Mouse (Mus musculus) embryonic facial prominence, embryonic 11.5 days (tissue): ENCODE data around the gene Olfr288. TPM values are rescaled to one million over a fixed set of nuclear protein-coding genes. Genes with fewer than 3 reads are reported as not detected.
A peak's percentile ranks its signal among the peaks of the same experiment; 100 is the strongest.

Experiments used
- ATAC-seq: fragments of 200-750 bp; cut with Nextera tagmentation; replicated peaks from 2 replicates; pipeline ENCODE4 v1.8.0; 2017; ENCODE audit warnings: low read depth; ENCODE audit not compliant: insufficient number of reproducible peaks, low FRiP score, low TSS enrichment
- DNase-seq: peaks from one replicate; pipeline ENCODE4 v3.0.0-alpha.2; 2015; ENCODE audit warnings: low spot score
- H3K27ac ChIP-seq: fragments of 300-500 bp; sonication (generic); replicated peaks from 2 replicates; pipeline ENCODE4 v1.5.1; 2014; ENCODE audit warnings: mild to moderate bottlenecking, low read depth, low read length, control low read depth
- H3K27me3 ChIP-seq: fragments of 300-500 bp; sonication (generic); 2 replicates; pipeline ENCODE4 v1.6.1; 2014; ENCODE audit warnings: mild to moderate bottlenecking, low read length, moderate library complexity, mixed read lengths; ENCODE audit not compliant: control insufficient read depth, insufficient read depth
- H3K36me3 ChIP-seq: fragments of 300-500 bp; sonication (generic); replicated peaks from 2 replicates; pipeline ENCODE4 v1.6.1; 2014; ENCODE audit warnings: low read depth, mild to moderate bottlenecking, low read length, moderate library complexity, mixed read lengths; ENCODE audit not compliant: control insufficient read depth, insufficient read depth
- H3K4me1 ChIP-seq: fragments of 300-500 bp; sonication (generic); 2 replicates; pipeline ENCODE4 v1.6.1; 2014; ENCODE audit warnings: low read length, mixed read lengths; ENCODE audit not compliant: control insufficient read depth, insufficient read depth
- H3K4me2 ChIP-seq: fragments of 300-500 bp; sonication (generic); 2 replicates; pipeline ENCODE4 v1.6.1; 2014; ENCODE audit warnings: low read depth, mild to moderate bottlenecking, control low read depth, low read length, moderate library complexity
- H3K4me3 ChIP-seq: fragments of 300-500 bp; sonication (generic); 2 replicates; pipeline ENCODE4 v1.5.1; 2014; ENCODE audit warnings: low read depth, low read length, control low read depth
- H3K9ac ChIP-seq: fragments of 300-500 bp; sonication (generic); replicated peaks from 2 replicates; pipeline ENCODE4 v1.6.1; 2014; ENCODE audit warnings: mild to moderate bottlenecking, control low read depth, low read length
- H3K9me3 ChIP-seq: fragments of 300-500 bp; sonication (generic); replicated peaks from 2 replicates; pipeline ENCODE4 v1.6.1; 2016; ENCODE audit warnings: mild to moderate bottlenecking, low read length, inconsistent platforms, mixed read lengths; ENCODE audit not compliant: control insufficient read depth
- WGBS: fragments of 180-500 bp; shearing (Covaris S2); extraction: QIAGEN DNeasy Blood & Tissue Kit; methylation state at CpG from one replicate; pipeline ENCODE4 v1.1.7; 2014; 5-methylcytosine and 5-hydroxymethylcytosine counted together
- polyA plus RNA-seq: library from polyadenylated mRNA; unstranded; fragments of >200 nt; fragmentation: Nextera tagmentation; extraction: Ambion mirVana; gene quantifications from 2 replicates; pipeline ENCODE4 v1.2.1, GENCODE M21; 2014

The Olfr288 gene
- polyA plus RNA-seq, result not detected in 2 replicates

GRCm38 (mm10) chr15:98195442-98195841 is at the start of gene Olfr288:
Gene Olfr288 (minus strand): TSS chr15:98195542.
- H3K36me3 ChIP-seq, result no peaks in the 10 kb centered on the region
- H3K4me2 ChIP-seq, result no peak within 1 kb of the TSS
- no peaks in the 10 kb centered on the region for H3K9me3 ChIP-seq
- no peak within 1 kb of the TSS for H3K4me3 ChIP-seq
- H3K27ac ChIP-seq, result no peak within 1 kb of the TSS
- no peak for DNase-seq
- ATAC-seq, result no peak
- H3K9ac ChIP-seq, result no peak within 1 kb of the TSS
- H3K4me1 ChIP-seq, result no peaks in the 10 kb centered on the region
- WGBS, result 80% methylated on average over 3 of the region's 3 CpGs
- H3K27me3 ChIP-seq, result no peaks in the 10 kb centered on the region

- H3K27me3 ChIP-seq, result no peaks in the 10 kb centered on the region
- WGBS, result 89% methylated on average over 4 of the region's 4 CpGs
- DNase-seq (no peak), ATAC-seq (no peak)
- H3K27ac ChIP-seq, result no peak overlapping the region
- H3K36me3 ChIP-seq, result no peaks in the 10 kb centered on the region
- no peaks in the 10 kb centered on the region for H3K4me1 ChIP-seq
- no peak overlapping the region for H3K4me3 ChIP-seq
- no peaks in the 10 kb centered on the region for H3K9me3 ChIP-seq
- H3K4me2 ChIP-seq, result no peak overlapping the region
- no peak overlapping the region for H3K9ac ChIP-seq
Measured at GRCm38 (mm10) chr15:98235442-98235841, 40.1 kb upstream of the Olfr288 start.

- no peaks in the 10 kb centered on the region for H3K9me3 ChIP-seq
- H3K9ac ChIP-seq, result no peak within 1 kb of the TSS
- no peak for ATAC-seq
- no peak within 1 kb of the TSS for H3K4me3 ChIP-seq
- WGBS, result 88% methylated on average over 4 of the region's 4 CpGs
- H3K4me2 ChIP-seq, result no peak within 1 kb of the TSS
- no peaks in the 10 kb centered on the region for H3K27me3 ChIP-seq
- no peaks in the 10 kb centered on the region for H3K36me3 ChIP-seq
- DNase-seq, result no peak
- H3K4me1 ChIP-seq, result no peaks in the 10 kb centered on the region
- no peak within 1 kb of the TSS for H3K27ac ChIP-seq
Measured at GRCm38 (mm10) chr15:98234350-98234749, 39.0 kb upstream of the Olfr288 start, which contains the start of gene Olfr286. Gene Olfr286 (minus strand): TSS chr15:98234450.

GRCm38 (mm10) chr15:98226096-98226495 is 30.8 kb upstream of the Olfr288 start:
- 60% methylated on average over 7 of the region's 7 CpGs for WGBS
- H3K4me2 ChIP-seq, result no peak overlapping the region
- H3K9me3 ChIP-seq, result no peaks in the 10 kb centered on the region

GRCm38 (mm10) chr15:98225610-98226009 is 30.3 kb upstream of the Olfr288 start:
- Histone ChIP-seq H3K4me3 (no peak overlapping the region), H3K4me1 (no peaks in the 10 kb centered on the region), H3K4me2 (no peak overlapping the region), H3K27me3 (no peaks in the 10 kb centered on the region), H3K9ac (no peak overlapping the region), H3K9me3 (no peaks in the 10 kb centered on the region), H3K27ac (no peak overlapping the region), H3K36me3 (no peaks in the 10 kb centered on the region)
- 44% methylated on average over 16 of the region's 16 CpGs for WGBS
- ATAC-seq, result no peak
- peak; percentile 14 for DNase-seq

More at GRCm38 (mm10) chr15:98226096-98226495, 30.8 kb upstream of the Olfr288 start:
- H3K27ac ChIP-seq, result no peak overlapping the region
- no peaks in the 10 kb centered on the region for H3K27me3 ChIP-seq
- DNase-seq (no peak), ATAC-seq (no peak)
- no peak overlapping the region for H3K9ac ChIP-seq
- H3K4me3 ChIP-seq, result no peak overlapping the region
- H3K36me3 ChIP-seq, result no peaks in the 10 kb centered on the region
- no peaks in the 10 kb centered on the region for H3K4me1 ChIP-seq

- ATAC-seq (no peak), DNase-seq (no peak)
- Histone ChIP-seq H3K27me3 (no peaks in the 10 kb centered on the region), H3K4me1 (no peaks in the 10 kb centered on the region), H3K9ac (no peak overlapping the region), H3K4me2 (no peak overlapping the region), H3K9me3 (no peaks in the 10 kb centered on the region), H3K36me3 (no peaks in the 10 kb centered on the region), H3K27ac (no peak overlapping the region), H3K4me3 (no peak overlapping the region)
Measured at GRCm38 (mm10) chr15:98222377-98222776, 27.0 kb upstream of the Olfr288 start.

- 65% methylated on average over 4 of the region's 4 CpGs for WGBS
Measured at GRCm38 (mm10) chr15:98220877-98221276, 25.5 kb upstream of the Olfr288 start, which contains the start of the genes Gm44579 and Olfr287. Gene Gm44579 (minus strand): TSS chr15:98220977. Gene Olfr287 (minus strand): TSS chr15:98221056.

GRCm38 (mm10) chr15:98214130-98214529 is 18.8 kb upstream of the Olfr288 start:
- no peak overlapping the region for H3K27ac ChIP-seq
- no peak overlapping the region for H3K4me3 ChIP-seq
- H3K9ac ChIP-seq, result no peak overlapping the region
- WGBS, result 76% methylated on average over 5 of the region's 5 CpGs
- H3K9me3 ChIP-seq, result no peaks in the 10 kb centered on the region
- no peak for DNase-seq
- no peak for ATAC-seq
- H3K27me3 ChIP-seq, result no peaks in the 10 kb centered on the region
- H3K4me1 ChIP-seq, result no peaks in the 10 kb centered on the region
- H3K4me2 ChIP-seq, result no peak overlapping the region
- no peaks in the 10 kb centered on the region for H3K36me3 ChIP-seq

More at GRCm38 (mm10) chr15:98220877-98221276, 25.5 kb upstream of the Olfr288 start, which contains the start of the genes Gm44579 and Olfr287:
- DNase-seq (no peak), ATAC-seq (no peak)
- Histone ChIP-seq H3K9me3 (no peaks in the 10 kb centered on the region), H3K9ac (no peak within 1 kb of the TSS), H3K27ac (no peak within 1 kb of the TSS), H3K27me3 (no peaks in the 10 kb centered on the region), H3K4me2 (no peak within 1 kb of the TSS), H3K36me3 (no peaks in the 10 kb centered on the region), H3K4me1 (no peaks in the 10 kb centered on the region), H3K4me3 (no peak within 1 kb of the TSS)
